Mouse (Mus musculus) olfactory bulb, adult 2 months (tissue): ENCODE results near the gene Hcn4. TPM values are rescaled to one million over a fixed set of nuclear protein-coding genes. Genes with fewer than 3 reads are reported as not detected.

ENCODE experiments used
- H3K27ac ChIP-seq: fragments of 200-500 bp; 2 replicates; pipeline ENCODE4 v1.5.1; 2012; ENCODE audit warnings: low read depth, low read length; ENCODE audit not compliant: insufficient read depth
- H3K4me1 ChIP-seq: fragments of 200-500 bp; 2 replicates; pipeline ENCODE4 v1.6.1; 2012; ENCODE audit warnings: low read length; ENCODE audit not compliant: control insufficient read depth, insufficient read depth
- H3K4me3 ChIP-seq: fragments of 200-500 bp; 2 replicates; pipeline ENCODE4 v1.5.1; 2012; ENCODE audit warnings: mild to moderate bottlenecking, low read depth, low read length, moderate library complexity; ENCODE audit not compliant: insufficient read depth
- CTCF ChIP-seq: fragments of 200-500 bp; IDR thresholded peaks from 2 replicates; pipeline ENCODE4 v1.5.1; 2012; ENCODE audit warnings: low read depth, mild to moderate bottlenecking, low read length, moderate library complexity; ENCODE audit not compliant: insufficient read depth
- POLR2A ChIP-seq: fragments of 200-500 bp; IDR thresholded peaks from 2 replicates; pipeline ENCODE4 v1.6.1; 2012; ENCODE audit warnings: mild to moderate bottlenecking, low read depth, low read length, moderate library complexity; ENCODE audit not compliant: insufficient read depth
- WGBS: fragments of 180-500 bp; shearing (Covaris S2); methylation state at CpG from one replicate; pipeline ENCODE4 v1.1.7; 2018; 5-methylcytosine and 5-hydroxymethylcytosine counted together
- polyA plus RNA-seq: library from polyadenylated mRNA; stranded (reverse); fragments of >200 nt; gene quantifications from 2 replicates; pipeline ENCODE4 v1.2.4, GENCODE M21; 2012; ENCODE audit warnings: low replicate concordance; ENCODE audit not compliant: missing spikeins, insufficient read depth, insufficient read length

The Hcn4 gene
- polyA plus RNA-seq, 1 experiment: not detected

DNA sequence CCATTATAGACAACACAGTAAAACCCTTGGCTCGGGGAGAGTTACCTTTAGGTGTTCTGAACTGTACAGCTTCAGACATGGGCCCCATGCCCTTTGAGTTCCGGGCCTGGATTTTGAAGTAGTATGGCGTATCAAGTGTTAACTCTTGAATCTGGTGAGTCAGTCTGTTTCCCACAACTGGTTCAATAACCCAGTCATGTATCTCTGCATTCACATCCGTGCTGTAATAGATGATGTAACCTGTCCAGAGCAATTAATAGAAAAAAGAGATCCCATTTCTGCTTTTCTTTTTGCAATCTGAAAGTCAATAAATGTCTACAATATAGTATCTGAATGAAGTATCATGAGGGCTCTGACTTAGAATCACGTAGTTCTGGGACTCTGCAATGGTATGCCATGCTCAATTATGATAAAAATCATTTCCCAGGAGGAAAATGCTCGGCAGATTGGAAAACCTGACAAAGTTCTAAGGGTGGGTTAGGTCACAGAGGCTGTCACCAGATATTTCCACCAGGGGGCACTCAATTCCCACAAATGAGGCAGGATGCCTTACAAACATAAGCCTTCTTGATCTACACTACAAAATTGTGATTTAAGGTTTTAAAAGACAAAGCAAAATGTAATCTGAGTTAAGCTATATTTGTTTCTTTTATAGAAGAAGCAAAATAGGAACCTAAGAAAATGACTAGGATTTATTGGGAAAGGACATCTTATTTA lies 79.8 kb downstream of the Hcn4 start:
- H3K4me3 ChIP-seq: no peak overlapping the region
- H3K27ac ChIP-seq: no peak overlapping the region
- no peak for TF ChIP-seq CTCF
- no peak for TF ChIP-seq POLR2A
- 63% methylated on average over 6 of the region's 6 CpGs for WGBS
- H3K4me1 ChIP-seq: no peaks in the 10 kb centered on the region

Other genes with a start within 250 kb of the Hcn4 start
- 425 and 1,354 TPM in 2 replicates for gene Nptn, start 241.2 kb upstream of the Hcn4 start, polyA plus RNA-seq
- not detected in 2 replicates for gene Rec114, start 79.4 kb upstream of the Hcn4 start, polyA plus RNA-seq
- gene Neo1, start 213.0 kb downstream of the Hcn4 start, polyA plus RNA-seq: not detected in 2 replicates